Mouse (Mus musculus): ENCODE data around the gene Mettl15. TPM values are rescaled to one million over a fixed set of nuclear protein-coding genes. Genes with fewer than 3 reads are reported as not detected.

The Mettl15 gene
- total RNA-seq, 2 experiments from 2014 or later, result 5.4 to 7.3 TPM

DNA sequence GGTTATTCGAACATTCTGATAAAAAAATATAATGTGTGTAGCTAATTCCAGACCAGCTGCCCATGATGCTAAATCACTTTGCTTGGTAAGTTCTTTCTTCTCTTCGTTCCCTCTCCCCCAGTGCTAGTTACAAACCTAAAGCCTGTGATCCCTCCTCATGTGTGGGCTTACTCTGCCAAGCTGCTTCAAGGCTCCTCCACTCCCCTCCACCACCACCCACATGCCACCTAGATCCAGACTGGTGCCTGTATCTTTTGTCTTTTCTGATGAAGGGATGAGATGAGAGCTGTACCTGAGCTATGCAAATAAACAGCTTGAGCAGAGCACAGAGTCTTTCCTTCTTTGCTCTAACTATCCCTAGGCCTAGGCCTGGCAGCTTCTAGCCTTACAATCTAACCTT is 72.5 kb downstream of the Mettl15 start:
- intact Hi-C loops (cut with DNase I), result no loop called here
- DNase-seq, result no peak

DNA sequence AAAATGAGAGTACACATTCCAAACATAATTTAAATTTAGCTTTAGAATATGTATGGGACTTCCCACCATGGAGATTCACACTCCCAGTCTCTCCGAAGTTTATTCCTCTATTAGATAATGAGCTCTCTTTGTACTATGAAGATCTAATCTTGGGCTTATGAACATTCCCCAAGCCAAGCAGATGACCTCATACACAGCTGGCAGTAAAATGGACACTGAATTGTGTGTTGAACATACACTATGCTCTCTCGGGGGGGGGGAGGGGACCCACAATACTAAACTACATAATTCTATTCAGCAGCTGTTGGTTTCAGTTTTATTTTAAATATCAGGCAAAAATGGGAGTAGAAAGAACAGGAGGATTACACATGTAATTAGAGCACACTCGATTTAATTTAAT is 97.6 kb downstream of the Mettl15 start:
- intact Hi-C loops (cut with DNase I), result no loop called here
- DNase-seq, result no peak

DNA sequence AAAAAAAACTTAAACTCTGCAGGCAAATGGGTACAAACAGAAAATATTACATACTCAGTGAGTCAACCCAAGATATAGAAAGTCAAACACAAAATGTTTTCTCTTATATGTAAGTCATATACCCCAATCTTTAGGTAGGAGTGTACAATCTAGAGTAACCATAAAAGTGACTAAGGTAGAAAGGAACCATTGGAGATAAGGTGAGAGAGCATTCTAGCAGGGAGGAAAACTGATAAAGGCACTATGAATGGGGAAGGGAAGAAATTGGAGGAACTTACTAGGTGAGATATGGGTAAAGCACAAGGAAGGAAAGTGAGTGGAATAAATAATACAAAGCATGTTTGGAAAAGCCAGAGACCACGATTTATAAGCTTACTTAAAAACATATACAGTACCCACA is 122.0 kb downstream of the Mettl15 start:
- intact Hi-C loops (cut with DNase I), result no loop called here
- DNase-seq, result no peak

DNA sequence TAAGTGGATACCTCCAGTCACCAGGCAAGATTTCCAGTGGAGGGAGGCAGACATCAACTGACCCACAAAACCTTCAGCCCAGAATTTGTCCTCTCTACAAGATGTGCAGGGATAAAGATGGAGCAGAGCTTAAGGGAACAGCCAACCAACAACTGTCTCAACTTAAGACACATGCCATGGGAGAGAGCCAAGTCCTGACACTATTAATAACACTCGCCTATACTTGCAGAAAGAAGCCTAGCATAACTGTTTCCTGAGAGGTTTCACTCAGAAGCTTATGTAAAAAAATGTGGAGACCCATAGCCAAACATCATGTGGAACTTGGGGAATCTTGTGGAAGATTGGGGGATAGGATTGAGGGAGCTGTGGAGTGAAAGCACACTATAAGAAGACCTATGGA is 124.4 kb downstream of the Mettl15 start:
- no peak for DNase-seq
- intact Hi-C loops (cut with DNase I), result no loop called here

DNA sequence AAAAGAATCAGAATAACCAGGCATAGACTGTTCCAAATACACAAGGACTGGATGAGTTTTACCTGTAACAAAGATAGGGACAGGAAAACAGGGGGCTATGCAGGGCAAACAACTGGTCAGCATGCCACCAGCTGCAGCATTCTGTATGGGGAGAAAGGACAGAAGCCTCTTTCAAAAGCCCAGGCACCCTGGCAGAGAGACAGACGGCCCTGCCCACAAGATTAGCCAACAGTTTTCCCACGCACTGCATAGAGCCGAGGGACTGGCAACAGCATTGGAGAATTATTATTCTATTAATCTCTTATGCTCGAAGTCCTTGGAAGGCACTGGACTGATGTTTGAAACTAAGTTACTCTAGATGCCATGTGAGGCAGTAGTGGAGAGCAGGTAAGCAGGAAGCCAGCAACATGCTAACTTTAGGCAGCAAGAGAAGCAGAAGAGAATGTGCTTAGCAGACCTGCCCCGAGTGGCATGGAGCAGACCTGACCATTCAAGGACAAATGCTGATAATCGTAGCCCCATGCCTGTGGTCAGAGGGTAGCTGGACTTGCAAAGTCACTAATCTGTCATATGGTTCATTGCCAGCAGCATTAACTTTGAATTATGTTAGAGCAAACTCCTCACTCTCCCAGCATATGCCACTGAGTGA is 127.0 kb downstream of the Mettl15 start:
- DNase-seq, result no peak
- intact Hi-C loops (cut with DNase I), result no loop called here

DNA sequence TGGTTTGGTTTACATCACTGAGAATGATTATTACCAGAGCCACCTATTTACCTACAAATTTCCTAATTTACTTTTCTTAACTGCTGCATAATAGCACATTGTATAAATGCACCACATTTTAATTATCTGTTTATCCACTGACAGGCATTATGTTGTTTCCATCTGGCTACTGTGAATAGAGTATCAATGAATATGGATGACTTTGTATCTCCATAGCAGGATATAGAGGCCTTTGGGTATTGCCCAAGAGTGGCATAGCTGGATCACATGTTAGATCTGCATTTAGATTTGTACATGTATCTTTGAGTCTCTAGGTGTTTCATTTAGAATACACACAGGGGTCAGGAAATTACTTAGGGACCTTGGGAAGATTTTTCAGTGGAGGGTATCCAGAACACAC is 133.3 kb downstream of the Mettl15 start:
- no peak for DNase-seq
- intact Hi-C loops (cut with DNase I), result no loop called here

DNA sequence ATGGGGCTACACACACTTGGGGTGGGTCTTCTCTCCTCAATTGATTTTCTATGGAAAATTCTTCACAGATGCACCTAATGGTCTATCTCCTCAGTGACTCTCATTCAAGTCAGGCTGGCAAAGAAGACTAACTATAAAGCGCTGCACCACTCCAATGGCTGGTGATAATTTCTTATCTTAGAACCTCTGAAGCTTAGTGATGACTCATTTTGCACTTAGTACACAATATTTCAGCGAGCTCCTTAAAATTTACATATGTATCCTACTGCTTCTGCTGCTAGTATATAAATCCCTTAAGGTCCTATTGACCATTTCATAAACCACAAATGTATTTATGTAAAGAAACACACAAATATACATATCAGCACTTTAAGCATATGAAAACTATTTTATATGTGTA is 136.1 kb downstream of the Mettl15 start:
- DNase-seq, result no peak
- intact Hi-C loops (cut with DNase I), result no loop called here

DNA sequence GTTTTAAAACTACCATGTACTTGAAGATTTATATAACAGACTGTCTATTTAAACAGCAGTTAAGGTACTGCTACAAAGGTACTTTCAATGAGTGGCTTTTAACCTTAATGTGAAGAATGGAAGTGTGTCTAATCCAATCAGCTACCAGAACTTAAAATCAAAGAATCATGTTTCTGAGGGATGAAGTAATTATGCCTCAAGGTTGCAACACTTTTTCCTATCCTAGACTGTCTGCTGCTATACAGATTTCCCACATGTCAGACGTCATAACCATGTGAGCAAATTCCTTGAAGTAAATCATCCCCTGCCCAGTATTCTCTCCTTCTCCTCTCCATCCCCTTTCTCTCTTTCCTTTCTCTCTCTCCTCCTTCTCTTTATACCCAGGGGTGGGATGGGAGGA is 140.2 kb downstream of the Mettl15 start:
- DNase-seq, result no peak
- intact Hi-C loops (cut with DNase I), result no loop called here

DNA sequence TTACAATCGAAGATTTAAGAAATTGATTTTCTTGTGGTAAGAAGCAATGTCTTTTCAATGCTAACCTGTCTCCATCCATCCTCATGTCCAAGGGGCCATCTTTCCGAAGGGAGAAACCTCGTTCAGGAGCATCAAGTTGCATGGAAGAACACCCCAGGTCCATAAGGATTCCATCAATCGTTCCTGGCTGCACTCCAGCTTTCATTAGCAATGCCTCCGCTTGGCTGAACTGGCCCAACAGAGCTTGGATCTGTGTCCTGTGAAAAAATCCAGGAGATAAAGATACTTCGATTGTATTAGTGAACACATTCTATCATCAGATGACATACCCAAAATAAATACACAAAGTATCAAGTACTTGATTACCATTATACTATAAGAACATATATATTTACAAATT is 143.3 kb downstream of the Mettl15 start:
- DNase-seq, result no peak
- intact Hi-C loops (cut with DNase I), result no loop called here

DNA sequence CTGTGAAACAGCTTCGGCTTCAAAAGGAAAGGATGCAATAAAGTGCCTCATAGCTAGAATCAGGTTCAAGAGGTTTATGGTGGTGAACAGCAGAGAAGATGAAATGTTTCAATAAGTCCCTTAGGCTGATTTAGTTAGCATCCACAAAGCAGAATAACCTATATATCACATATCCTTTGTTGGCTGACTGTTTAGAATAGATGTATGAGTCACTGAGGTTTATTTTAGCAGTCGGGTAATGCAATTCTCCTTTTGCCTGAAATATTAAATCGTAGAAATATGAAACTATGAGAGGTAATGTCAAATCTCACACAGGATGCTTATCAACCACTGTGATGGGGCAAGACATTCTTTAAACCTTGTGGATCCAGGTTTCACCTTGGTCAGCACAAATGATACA is 149.8 kb downstream of the Mettl15 start:
- intact Hi-C loops (cut with DNase I), result no loop called here

DNA sequence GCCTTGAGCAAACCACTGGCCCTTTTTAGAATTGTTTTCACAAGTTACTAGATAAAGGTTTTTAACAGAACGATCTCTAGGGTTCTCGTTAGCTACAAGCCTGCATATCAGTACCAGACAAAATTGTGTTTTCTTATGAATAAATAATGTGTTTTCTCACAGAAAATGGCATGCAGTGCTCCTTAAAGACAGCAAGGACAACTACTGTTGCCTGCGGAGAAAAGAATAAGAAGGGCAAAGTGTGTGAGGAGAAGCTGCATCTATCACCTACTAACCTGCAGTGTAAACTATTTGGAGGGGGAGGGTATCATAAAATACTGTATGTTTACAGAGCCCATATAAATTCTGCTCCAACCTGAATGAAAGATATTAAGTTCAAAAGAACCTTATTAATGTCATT is 150.6 kb downstream of the Mettl15 start:
- DNase-seq, result no peak
- intact Hi-C loops (cut with DNase I), result no loop called here

More for the DNA sequence above, 149.8 kb downstream of the Mettl15 start:
- DNase-seq, result no peak

DNA sequence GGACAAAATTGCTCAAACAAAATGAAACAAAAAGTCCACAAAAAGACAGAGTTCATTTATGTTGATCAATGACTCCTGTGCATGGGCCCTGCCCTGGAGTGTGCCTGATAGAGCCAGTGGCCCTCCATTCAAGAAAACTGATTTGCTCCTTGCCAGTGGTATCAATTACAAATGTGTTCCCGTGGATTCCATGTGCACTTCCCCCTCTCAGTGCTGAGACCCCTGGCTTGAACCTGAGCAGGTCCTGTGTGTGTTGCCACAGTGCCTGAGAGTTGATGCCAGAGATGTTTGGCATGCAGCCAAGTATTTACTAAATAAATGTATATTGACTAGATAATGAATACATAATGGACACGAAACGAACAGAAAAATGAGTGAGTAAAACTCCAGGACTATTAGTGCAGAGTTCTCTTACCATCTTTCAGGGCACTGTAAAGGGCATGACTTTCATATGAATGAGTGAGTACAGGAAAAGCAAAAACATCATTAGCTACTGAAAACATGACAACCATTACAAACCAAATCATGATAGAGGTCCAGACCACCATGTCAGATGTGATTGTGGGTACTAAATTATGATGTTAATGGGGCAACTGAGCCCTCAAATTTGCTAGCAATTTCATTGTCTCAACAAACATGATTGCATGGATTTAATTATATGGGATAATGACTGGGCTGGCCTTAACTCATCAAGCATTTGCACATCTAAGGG is 174.6 kb downstream of the Mettl15 start:
- no peak for DNase-seq
- intact Hi-C loops (cut with DNase I), result no loop called here

DNA sequence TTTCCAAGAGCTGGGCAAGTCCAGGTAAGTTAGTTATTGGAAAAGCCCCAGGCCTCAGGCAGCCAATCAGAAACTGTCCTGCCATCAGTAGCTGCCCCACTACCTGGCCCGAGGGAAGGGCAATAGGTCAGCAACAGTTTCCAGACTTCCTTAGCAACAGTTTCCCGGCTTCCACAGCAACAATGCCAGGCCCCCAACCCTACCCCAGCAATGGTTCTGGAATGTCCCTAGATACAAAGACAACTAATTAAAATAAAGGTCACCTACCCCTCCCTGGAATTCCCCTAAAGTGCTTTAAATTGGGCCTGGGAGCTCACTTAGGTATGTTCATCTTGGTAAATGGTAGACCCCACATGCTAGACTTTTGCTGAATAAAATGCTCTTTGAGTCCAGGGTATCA is 230.9 kb downstream of the Mettl15 start:
- intact Hi-C loops (cut with DNase I), result no loop called here
- DNase-seq, result no peak

Small RNA genes lying within 50 kb of the gene (microRNA-seq; reads per million reads assigned to microRNA genes)
- gene Gm24115, result 0 reads per million in 2 experiments

Other genes starting within 250 kb of the Mettl15 start
- under 1 TPM; 0.72 to 0.92 TPM for gene Kif18a, start within 50 bp of the Mettl15 start, total RNA-seq (2021)